Mouse (Mus musculus) CD4-positive helper T cell, adult 2 months (primary cell): ENCODE measurements at regions not wholly inside any gene's neighbourhood (a gene's known extent, or its start where the extent isn't known, plus 50 kb on each side); places are given as distances from the start of the nearest gene placed in this dataset.

ENCODE experiments used
- DNase-seq: peaks from one replicate; pipeline ENCODE4 v3.0.0-alpha.2; 2012; ENCODE audit warnings: low read depth, missing footprints, low spot score

- DNase-seq: no peak
These were observed 427.4 kb upstream of the Ccnh start for GRCm38 (mm10) chr13:84761821-84762220.

DNA sequence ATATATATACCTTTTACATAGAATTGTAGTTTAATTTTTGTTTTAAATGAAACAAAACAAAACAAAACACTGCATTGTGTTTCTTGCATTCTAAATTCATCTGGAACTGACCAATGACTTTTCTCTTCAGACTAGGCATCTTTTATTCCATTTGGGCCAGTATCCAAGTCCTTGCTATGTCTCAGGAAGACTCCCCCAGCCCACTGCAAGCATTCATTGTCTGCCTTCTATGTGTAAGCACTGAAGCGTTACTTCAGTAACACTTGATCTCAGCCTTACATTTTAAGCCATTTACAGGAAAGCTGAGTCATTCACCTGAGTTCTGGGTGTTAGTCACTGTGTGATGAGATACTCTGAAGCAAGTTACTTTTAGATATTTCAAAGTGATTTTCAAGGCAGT lies 425.3 kb upstream of the Ccnh start:
- no peak for DNase-seq

DNA sequence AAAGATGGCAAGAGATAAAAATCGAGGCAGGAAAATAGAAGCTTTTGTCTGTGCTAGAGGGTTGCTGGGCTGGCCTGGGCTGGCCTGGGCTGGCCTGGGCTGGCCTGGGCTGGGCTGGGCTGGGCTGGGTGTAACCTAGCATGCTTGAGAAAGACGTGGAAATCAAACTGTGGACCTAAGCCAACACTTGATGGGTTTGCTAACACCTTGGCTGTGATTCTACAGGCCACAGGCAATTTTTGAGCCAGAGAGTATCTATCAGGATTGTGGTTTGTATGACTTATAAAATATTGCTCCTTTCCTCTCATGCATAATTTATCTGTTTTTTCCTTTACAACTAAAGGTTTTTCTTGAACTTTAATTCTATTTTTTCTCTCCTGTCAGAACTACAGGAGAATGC lies 417.3 kb upstream of the Ccnh start:
- DNase-seq: no peak

DNA sequence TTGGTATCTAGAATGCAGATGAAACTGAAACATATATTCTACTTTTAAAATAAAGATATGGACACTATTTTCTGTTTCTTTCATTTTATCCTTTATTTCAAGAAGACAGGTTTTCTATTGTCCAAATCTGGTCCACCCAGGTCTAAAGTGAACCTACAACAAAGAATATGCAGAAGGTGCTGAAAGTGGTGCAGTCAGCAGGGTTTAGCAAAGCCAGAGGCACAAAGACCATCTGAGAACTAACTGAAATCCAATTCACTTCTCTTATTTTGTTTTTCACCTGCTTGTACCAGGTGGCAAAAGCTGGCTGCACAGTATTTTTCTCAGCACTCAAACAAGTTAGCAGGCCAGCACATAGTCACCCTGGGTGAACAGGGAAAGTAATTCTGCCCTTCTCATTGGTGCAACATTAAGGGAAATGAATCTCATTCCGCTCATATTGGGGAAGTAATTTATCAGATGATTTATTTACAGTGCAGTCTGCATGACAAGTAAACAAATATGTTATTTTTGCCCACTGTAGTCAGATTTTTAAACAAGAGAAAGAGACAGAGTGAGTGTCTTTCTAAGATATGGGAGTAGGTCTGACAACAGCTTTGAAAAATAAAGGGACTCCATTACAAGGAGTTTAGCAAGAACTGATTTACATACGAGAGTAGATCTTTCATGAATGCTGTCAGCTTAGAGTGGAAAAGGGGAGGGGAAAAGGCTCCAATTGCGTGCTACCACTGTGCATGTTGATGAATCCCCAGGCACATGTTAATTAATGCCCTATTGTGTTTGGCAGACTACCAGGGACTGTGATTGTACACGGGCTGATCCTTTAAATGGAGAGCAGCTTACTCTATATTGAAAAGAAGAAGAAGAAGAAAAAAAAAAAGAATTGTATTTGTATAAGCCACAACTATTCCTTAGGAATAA lies 405.9 kb upstream of the Ccnh start:
- DNase-seq: no peak

GRCm38 (mm10) chr13:84804241-84804980 lies 384.8 kb upstream of the Ccnh start:
- no peak for DNase-seq

- DNase-seq: no peak
These were observed 384.0 kb upstream of the Ccnh start for GRCm38 (mm10) chr13:84805190-84805589.

GRCm38 (mm10) chr13:84809605-84810004 lies 379.6 kb upstream of the Ccnh start:
- DNase-seq: no peak
